Mouse (Mus musculus): ENCODE results near the gene Plppr3. TPM values are rescaled to one million over a fixed set of nuclear protein-coding genes. Genes with fewer than 3 reads are reported as not detected.
"Not testable (repeated sequence)": the region's sequence is repeated elsewhere in the genome, so short reads cannot be mapped to it uniquely, and the experiment has no call there.

The Plppr3 gene
- polyA plus RNA-seq, 1 experiment = 2.3 TPM

DNA sequence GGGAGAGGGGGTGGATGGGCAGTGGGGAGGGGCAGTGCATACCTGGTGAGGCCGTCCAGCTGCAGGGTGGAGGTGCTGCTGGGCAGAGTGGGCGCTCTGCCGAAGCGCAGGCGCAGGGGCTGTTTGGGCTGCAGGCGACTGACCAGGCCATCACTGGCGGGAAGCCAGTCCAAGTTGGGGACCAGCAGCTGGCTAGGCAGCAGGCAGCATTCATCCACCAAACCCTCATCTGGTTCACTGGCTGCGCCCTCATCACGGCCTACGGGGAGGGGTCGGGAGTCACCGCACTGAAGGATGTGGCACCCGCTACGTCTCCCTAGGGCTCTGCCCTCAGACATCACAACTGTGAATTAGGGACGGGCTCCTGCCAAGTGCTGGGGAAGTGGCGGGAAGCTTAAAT, 21.9 kb upstream of the Plppr3 start:
- Histone ChIP-seq H3K79me3 (ENCODE audit: low read depth) (no peaks in the 10 kb centered on the region), H3ac (ENCODE audit: control insufficient read depth, insufficient read length, low read depth) (no peak overlapping the region), H3K79me2 (ENCODE audit: control insufficient read depth, insufficient read depth) (no peaks in the 10 kb centered on the region), H3K27me3 (ENCODE audit: control insufficient read depth, insufficient read depth, insufficient read length) (peaks cover 7% of the 10 kb centered on the region), H3K36me3 (ENCODE audit: control insufficient read depth, insufficient read depth) (no peaks in the 10 kb centered on the region), H3K4me3 (ENCODE audit: insufficient read depth, poor library complexity, severe bottlenecking) (no peak overlapping the region)
- TF ChIP-seq MAX (IDR thresholded peaks at IDR 0.05) (no peak), MYOD1 (IDR thresholded peaks at IDR 0.05; ENCODE audit: control insufficient read depth, insufficient read length, low read depth) (no peak), CEBPB (IDR thresholded peaks at IDR 0.05; ENCODE audit: low read depth) (no peak), FOSL1 (IDR thresholded peaks at IDR 0.05; ENCODE audit: insufficient read depth, low read length, poor library complexity, severe bottlenecking) (no peak), MYOG (IDR thresholded peaks at IDR 0.05; ENCODE audit: control insufficient read depth, extremely low read depth, insufficient read length) (no peak), USF1 (IDR thresholded peaks at IDR 0.05; ENCODE audit: low read depth) (no peak), CTCF (IDR thresholded peaks at IDR 0.05; ENCODE audit: control insufficient read depth, insufficient read depth, insufficient read length) (no peak)

DNA sequence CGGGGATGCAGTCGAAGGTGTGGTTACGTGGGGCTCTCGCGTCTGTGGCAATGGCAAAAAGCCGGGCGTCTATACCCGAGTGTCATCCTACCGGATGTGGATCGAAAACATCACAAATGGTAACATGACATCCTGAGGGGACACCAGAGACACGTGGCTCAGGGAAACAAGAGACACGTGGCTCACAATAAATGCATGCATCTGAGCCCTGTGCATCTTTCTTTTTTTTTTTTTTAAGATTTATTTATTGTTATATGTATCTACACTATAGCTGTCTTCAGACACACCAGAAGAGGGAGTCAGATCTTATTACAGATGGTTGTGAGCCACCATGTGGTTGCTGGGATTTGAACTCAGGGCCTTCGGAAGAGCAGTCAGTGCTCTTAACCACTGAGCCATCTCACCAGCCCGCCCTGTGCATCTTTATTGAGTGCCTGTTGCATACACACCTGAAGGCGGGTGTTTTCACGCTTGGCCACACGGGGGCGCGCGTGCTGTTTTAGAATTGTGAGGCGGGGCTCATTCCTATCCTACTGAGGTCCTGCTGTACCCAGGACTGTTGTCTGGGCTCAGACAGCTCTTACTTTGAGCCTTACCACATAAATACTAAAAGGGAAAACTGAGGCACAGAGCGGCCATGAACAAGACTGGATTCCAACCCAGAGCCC, 18.2 kb upstream of the Plppr3 start:
- H3K79me2 ChIP-seq (ENCODE audit: control insufficient read depth, insufficient read depth); H3K79me3 ChIP-seq (ENCODE audit: low read depth); H3ac ChIP-seq (ENCODE audit: control insufficient read depth, insufficient read length, low read depth); H3K4me3 ChIP-seq (ENCODE audit: insufficient read depth, poor library complexity, severe bottlenecking); H3K36me3 ChIP-seq (ENCODE audit: control insufficient read depth, insufficient read depth): not testable (repeated sequence)
- peak; percentile 80 for TF ChIP-seq CTCF (IDR thresholded peaks at IDR 0.05; ENCODE audit: control insufficient read depth, insufficient read depth, insufficient read length)
- H3K27me3 ChIP-seq (ENCODE audit: control insufficient read depth, insufficient read depth, insufficient read length) = peaks cover 22% of the 10 kb centered on the region

- no peaks in the 10 kb centered on the region for H3K79me2 ChIP-seq (ENCODE audit: control insufficient read depth, insufficient read depth)
- H3K79me3 ChIP-seq (ENCODE audit: low read depth) = no peaks in the 10 kb centered on the region
- peak within 1 kb of the TSS; percentile 24 for H3ac ChIP-seq (ENCODE audit: control insufficient read depth, insufficient read length, low read depth)
- no peak within 1 kb of the TSS for H3K4me3 ChIP-seq (ENCODE audit: insufficient read depth, poor library complexity, severe bottlenecking)
- TF ChIP-seq CTCF (IDR thresholded peaks at IDR 0.05; ENCODE audit: control insufficient read depth, insufficient read depth, insufficient read length) (no peak), FOSL1 (IDR thresholded peaks at IDR 0.05; ENCODE audit: insufficient read depth, low read length, poor library complexity, severe bottlenecking) (no peak)
- H3K36me3 ChIP-seq (ENCODE audit: control insufficient read depth, insufficient read depth) = no peaks in the 10 kb centered on the region
- peaks cover 22% of the 10 kb centered on the region for H3K27me3 ChIP-seq (ENCODE audit: control insufficient read depth, insufficient read depth, insufficient read length)
Observed at GRCm38 (mm10) chr10:79890670-79891069, 16.2 kb upstream of the Plppr3 start, which contains the start of gene Cfd. TSS of gene Cfd (plus strand) at chr10:79890853.

GRCm38 (mm10) chr10:79889386-79889785, 15.0 kb upstream of the Plppr3 start:
- H3K4me3 ChIP-seq (ENCODE audit: insufficient read depth, poor library complexity, severe bottlenecking) = no peak overlapping the region
- no peaks in the 10 kb centered on the region for H3K79me2 ChIP-seq (ENCODE audit: control insufficient read depth, insufficient read depth)
- no peak overlapping the region for H3ac ChIP-seq (ENCODE audit: control insufficient read depth, insufficient read length, low read depth)
- no peaks in the 10 kb centered on the region for H3K79me3 ChIP-seq (ENCODE audit: low read depth)
- peaks cover 22% of the 10 kb centered on the region for H3K27me3 ChIP-seq (ENCODE audit: control insufficient read depth, insufficient read depth, insufficient read length)
- TF ChIP-seq MYOD1 (IDR thresholded peaks at IDR 0.05; ENCODE audit: control insufficient read depth, insufficient read length, low read depth) (no peak), FOSL1 (IDR thresholded peaks at IDR 0.05; ENCODE audit: insufficient read depth, low read length, poor library complexity, severe bottlenecking) (no peak), CTCF (IDR thresholded peaks at IDR 0.05; ENCODE audit: control insufficient read depth, insufficient read depth, insufficient read length) (no peak), USF1 (IDR thresholded peaks at IDR 0.05; ENCODE audit: low read depth) (no peak), MAX (IDR thresholded peaks at IDR 0.05) (no peak)
- no peaks in the 10 kb centered on the region for H3K36me3 ChIP-seq (ENCODE audit: control insufficient read depth, insufficient read depth)

DNA sequence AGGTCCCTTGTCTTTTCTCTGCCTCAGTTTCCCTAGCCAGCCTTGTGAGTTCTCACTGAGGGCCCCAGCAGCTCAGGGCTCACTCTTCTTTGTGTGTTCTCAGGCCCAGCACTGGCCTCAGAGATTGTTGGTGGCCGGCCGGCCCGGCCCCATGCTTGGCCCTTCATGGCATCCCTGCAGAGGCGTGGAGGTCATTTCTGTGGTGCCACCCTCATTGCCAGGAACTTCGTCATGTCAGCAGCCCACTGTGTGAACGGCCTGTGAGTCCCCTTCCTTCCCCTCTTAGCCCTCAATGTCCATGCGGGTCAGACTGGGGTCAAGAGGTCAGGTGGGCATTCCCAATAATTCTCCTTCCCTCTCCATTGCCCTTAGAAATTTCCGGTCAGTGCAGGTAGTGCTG, 12.2 kb upstream of the Plppr3 start:
- Histone ChIP-seq H3ac (ENCODE audit: control insufficient read depth, insufficient read length, low read depth) (no peak overlapping the region), H3K27me3 (ENCODE audit: control insufficient read depth, insufficient read depth, insufficient read length) (peaks cover 18% of the 10 kb centered on the region), H3K79me3 (ENCODE audit: low read depth) (no peaks in the 10 kb centered on the region), H3K36me3 (ENCODE audit: control insufficient read depth, insufficient read depth) (no peaks in the 10 kb centered on the region), H3K4me3 (ENCODE audit: insufficient read depth, poor library complexity, severe bottlenecking) (no peak overlapping the region), H3K79me2 (ENCODE audit: control insufficient read depth, insufficient read depth) (no peaks in the 10 kb centered on the region)
- TF ChIP-seq USF1 (IDR thresholded peaks at IDR 0.05; ENCODE audit: low read depth) = no peak
- no peak for TF ChIP-seq FOSL1 (IDR thresholded peaks at IDR 0.05; ENCODE audit: insufficient read depth, low read length, poor library complexity, severe bottlenecking)
- no peak for TF ChIP-seq MYOD1 (IDR thresholded peaks at IDR 0.05; ENCODE audit: control insufficient read depth, insufficient read length, low read depth)
- TF ChIP-seq MYOG (IDR thresholded peaks at IDR 0.05; ENCODE audit: control insufficient read depth, extremely low read depth, insufficient read length) = no peak
- TF ChIP-seq CEBPB (IDR thresholded peaks at IDR 0.05; ENCODE audit: low read depth) = no peak

GRCm38 (mm10) chr10:79886054-79886453, 11.6 kb upstream of the Plppr3 start, which contains the start of gene Elane:
TSS of gene Elane (plus strand) at chr10:79886247.
- Histone ChIP-seq H3K4me3 (ENCODE audit: insufficient read depth, poor library complexity, severe bottlenecking) (no peak within 1 kb of the TSS), H3K36me3 (ENCODE audit: control insufficient read depth, insufficient read depth) (no peaks in the 10 kb centered on the region), H3K79me3 (ENCODE audit: low read depth) (no peaks in the 10 kb centered on the region), H3K79me2 (ENCODE audit: control insufficient read depth, insufficient read depth) (no peaks in the 10 kb centered on the region), H3ac (ENCODE audit: control insufficient read depth, insufficient read length, low read depth) (no peak within 1 kb of the TSS), H3K27me3 (ENCODE audit: control insufficient read depth, insufficient read depth, insufficient read length) (peaks cover 13% of the 10 kb centered on the region)
- TF ChIP-seq CEBPB (IDR thresholded peaks at IDR 0.05; ENCODE audit: low read depth) (no peak), FOSL1 (IDR thresholded peaks at IDR 0.05; ENCODE audit: insufficient read depth, low read length, poor library complexity, severe bottlenecking) (no peak), MAX (IDR thresholded peaks at IDR 0.05) (no peak), MYOG (IDR thresholded peaks at IDR 0.05; ENCODE audit: control insufficient read depth, extremely low read depth, insufficient read length) (no peak), MYOD1 (IDR thresholded peaks at IDR 0.05; ENCODE audit: control insufficient read depth, insufficient read length, low read depth) (no peak), USF1 (IDR thresholded peaks at IDR 0.05; ENCODE audit: low read depth) (no peak), CTCF (IDR thresholded peaks at IDR 0.05; ENCODE audit: control insufficient read depth, insufficient read depth, insufficient read length) (no peak)

GRCm38 (mm10) chr10:79884938-79885337, 10.5 kb upstream of the Plppr3 start:
- H3K36me3 ChIP-seq (ENCODE audit: control insufficient read depth, insufficient read depth); H3K4me3 ChIP-seq (ENCODE audit: insufficient read depth, poor library complexity, severe bottlenecking): not testable (repeated sequence)

More at GRCm38 (mm10) chr10:79884938-79885337, 10.5 kb upstream of the Plppr3 start:
- H3ac ChIP-seq (ENCODE audit: control insufficient read depth, insufficient read length, low read depth); H3K79me3 ChIP-seq (ENCODE audit: low read depth); H3K79me2 ChIP-seq (ENCODE audit: control insufficient read depth, insufficient read depth); H3K27me3 ChIP-seq (ENCODE audit: control insufficient read depth, insufficient read depth, insufficient read length): not testable (repeated sequence)

All from C2C12 (cell line).